Mouse (Mus musculus): ENCODE measurements around the gene F2.
"Not testable (repeated sequence)": the region's sequence is repeated elsewhere in the genome, so short reads cannot be mapped to it uniquely, and the experiment has no call there.

The F2 gene

DNA sequence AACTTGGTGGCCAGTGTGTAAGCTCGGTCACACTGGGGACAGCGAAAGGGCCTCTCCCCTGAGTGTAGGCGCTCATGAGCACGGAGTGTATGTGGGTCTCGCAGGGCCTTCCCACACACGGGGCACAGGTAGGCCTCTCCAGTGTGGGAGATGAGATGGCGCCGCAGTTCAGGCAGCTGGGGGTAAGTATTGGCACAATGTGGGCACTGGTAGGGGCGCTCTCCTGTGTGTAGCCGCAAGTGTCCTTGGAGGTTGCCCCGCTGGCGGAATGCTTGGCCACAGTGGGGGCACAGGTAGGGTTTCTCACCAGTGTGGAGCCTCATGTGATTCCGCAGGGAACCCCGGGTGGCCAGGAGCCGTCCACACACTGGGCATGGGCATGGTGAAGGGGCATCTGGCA, 9.1 kb upstream of the F2 start:
- no peak for DNase-seq

DNA sequence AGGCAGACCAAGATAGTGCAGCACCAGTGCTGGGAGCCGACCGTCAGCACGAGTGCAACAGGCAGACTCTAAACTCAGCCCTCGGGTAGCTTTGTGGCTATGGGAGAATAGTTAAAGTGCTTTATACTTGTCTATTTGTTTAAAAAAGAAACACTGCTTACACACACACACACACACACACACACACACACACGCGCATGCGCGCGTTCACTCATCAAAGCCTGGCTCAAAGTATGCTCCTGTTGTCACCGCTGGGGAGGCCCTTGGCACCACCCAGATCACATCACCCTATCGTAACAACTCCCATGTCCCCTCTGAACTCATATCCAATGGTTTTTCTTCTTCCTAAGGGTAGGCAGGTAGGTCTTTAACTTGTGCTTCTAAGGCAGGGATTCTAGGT, 7.8 kb upstream of the F2 start:
- DNase-seq = no peak

- DNase-seq = no peak
Observed at GRCm38 (mm10) chr2:91642825-91643415, 6.7 kb upstream of the F2 start.

- DNase-seq = no peak
Observed at GRCm38 (mm10) chr2:91638931-91639330, 2.7 kb upstream of the F2 start.

DNA sequence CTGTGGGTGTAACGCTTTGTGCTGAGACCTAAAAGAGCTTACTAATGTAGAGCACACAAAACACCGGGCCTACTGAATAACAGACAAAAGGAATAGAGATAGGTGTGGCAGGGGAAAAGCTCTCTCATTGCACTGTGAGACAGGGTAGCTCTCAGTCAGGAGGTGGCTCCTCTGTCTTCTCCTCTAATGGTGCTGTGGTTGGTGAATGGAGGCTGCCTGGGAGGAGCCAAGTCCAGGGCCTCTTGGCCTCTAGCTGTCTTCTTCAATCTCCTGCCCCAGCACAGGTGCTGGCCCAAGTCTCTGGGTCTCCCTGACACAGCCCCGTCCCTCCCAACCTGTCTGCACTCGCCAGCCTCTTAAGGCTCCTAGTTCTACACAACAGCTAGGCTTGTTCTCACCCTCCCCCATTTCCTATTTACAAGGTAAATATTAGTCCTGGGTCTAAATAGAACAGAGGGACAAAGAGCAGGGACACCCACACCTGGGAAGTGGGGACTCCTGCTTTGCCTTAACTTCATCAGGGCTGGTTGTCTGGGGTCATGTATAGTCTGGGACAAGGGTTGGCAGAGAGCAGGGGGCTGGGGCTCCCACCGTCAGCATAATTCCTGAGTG, 619 bp upstream of the F2 start:
- no peak for DNase-seq

GRCm38 (mm10) chr2:91635486-91635885, 728 bp downstream of the F2 start:
- DNase-seq = no peak

- no peak for DNase-seq
Observed at GRCm38 (mm10) chr2:91634841-91635240, 1.4 kb downstream of the F2 start.

DNA sequence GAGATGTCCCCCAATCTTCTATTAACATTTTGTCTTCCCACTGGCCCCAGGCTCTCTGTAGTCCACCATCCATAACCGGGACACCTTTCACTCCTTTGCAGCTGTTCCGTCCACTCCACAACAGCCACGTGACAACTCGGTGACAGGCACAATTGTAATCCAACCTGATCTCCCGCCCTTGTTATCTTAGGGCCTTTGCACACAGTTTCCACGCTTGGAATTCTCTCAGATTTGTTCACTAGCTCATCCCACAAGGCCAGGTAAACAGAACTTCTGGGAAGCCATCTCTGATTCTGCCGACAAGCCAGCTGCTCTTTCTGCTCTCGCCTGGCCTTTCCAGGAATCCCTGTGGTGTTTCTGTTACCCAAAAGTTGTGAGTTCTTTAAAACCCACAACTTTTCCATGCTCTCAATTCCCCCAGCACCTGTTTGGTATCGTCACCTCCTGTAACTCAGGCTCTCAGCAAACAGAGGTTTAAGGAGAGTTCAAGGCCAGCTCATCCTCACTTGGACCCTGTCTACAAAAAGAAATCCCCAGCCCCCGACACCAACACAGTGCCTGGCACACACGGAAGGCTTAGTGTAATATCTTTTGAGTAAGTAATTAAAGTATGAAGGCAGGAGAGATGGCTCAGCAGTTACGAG, 2.8 kb downstream of the F2 start:
- DNase-seq = no peak

- DNase-seq = no peak
Observed at GRCm38 (mm10) chr2:91632316-91632715, 3.9 kb downstream of the F2 start.

- no peak for DNase-seq
Observed at GRCm38 (mm10) chr2:91631826-91632225, 4.4 kb downstream of the F2 start.

GRCm38 (mm10) chr2:91630384-91630783, 5.8 kb downstream of the F2 start:
- DNase-seq = no peak

- no peak for DNase-seq
Observed at GRCm38 (mm10) chr2:91629682-91630081, 6.5 kb downstream of the F2 start.

GRCm38 (mm10) chr2:91628171-91628570, 8.0 kb downstream of the F2 start:
- no peak for DNase-seq

DNA sequence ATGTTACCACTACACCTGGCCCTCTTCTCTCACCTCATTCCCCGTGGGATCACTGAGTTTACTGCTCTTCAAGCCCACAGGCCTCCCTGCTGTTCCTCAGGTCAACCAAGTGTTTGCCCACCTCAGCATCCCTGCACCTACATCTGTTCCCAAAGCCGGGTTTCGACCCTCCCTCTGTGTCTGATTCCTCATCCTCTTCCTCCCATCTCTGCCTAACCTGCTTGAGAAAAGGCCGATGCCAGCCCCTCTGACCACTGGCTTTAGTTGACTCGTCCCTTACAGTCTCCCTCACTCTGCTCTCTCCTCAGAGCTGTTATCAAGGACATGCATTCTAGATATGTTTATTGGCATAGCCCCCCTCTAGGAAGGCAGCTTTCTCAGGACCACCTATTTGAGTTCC, 8.7 kb downstream of the F2 start:
- DNase-seq = no peak

DNA sequence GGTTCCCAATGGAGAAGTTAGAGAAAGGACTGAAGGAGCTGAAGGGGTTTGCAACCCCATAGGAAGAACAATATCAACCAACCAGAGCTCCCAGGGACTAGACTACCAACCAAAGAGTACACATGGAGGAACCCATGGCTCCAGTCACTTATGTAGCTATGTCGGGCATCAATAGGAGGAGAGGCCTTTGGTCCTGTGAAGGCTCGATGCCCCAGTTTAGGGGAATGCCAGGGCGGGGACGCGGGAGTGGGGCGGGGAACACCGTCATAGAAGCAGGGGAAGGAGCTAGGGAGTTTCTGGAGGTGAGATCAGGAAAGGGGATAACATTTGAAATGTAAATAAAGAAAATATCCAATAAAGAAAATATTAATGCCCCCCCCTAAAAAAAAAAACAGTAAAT, 12.8 kb downstream of the F2 start:
- DNase-seq = not testable (repeated sequence)

GRCm38 (mm10) chr2:91622356-91622755, 13.9 kb downstream of the F2 start:
- DNase-seq = no peak

DNA sequence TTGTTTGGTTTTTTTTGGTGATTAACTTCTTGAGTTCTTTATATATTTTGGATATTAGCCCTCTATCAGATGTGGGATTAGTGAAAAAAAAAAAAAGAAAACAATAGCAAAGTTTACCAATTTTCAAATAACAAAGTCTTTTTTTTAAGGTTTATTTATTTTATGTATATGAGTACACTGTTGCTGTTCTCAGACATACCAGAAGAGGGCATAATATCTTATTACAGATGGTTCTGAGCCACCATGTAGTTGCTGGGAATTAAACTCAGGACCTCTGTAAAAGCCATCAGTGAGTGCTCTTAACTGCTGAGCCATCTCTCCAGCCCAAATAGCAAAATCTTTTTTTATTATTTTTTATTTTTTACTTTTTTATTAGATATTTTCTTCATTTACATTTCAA, 26.8 kb downstream of the F2 start:
- not testable (repeated sequence) for DNase-seq

GRCm38 (mm10) chr2:91602389-91602788, 33.8 kb downstream of the F2 start:
- DNase-seq = no peak

- DNase-seq = no peak
Observed at GRCm38 (mm10) chr2:91600475-91600874, 35.7 kb downstream of the F2 start.

GRCm38 (mm10) chr2:91586242-91586641, 50.0 kb downstream of the F2 start:
- no peak for DNase-seq

DNA sequence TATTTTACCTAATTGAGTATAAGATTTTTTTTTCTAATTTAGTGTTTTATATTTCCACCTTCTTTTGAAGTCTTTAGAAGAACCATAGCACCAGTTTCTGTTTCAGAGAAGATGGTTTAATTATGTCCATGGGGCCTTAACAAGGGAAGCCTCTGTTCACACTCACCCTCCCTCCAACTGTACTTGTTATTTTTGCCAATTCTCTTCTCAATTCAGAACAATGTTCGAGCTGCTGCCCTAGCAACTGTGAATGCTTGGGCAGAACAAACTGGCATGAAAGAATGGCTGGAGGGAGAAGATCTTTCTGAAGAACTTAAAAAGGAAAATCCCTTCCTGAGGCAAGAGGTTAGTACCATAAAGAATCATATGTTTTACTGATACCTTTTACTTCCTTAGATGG, 55.3 kb downstream of the F2 start:
- no peak for DNase-seq

Measured in retina, postnatal 1 day (tissue).